Mouse (Mus musculus) hematopoietic stem cell, adult 5-6 weeks (primary cell): Measurements from ENCODE around the gene Shkbp1. TPM values are rescaled to one million over a fixed set of nuclear protein-coding genes. Genes with fewer than 3 reads are reported as not detected.
A peak's percentile ranks its signal among the peaks of the same experiment; 100 is the strongest.

Experiments used
- ATAC-seq, 2 experiments: fragments of 125-278 bp in 1 of 2; replicated peaks in 1 of 2; 2 replicates each; pipeline ENCODE4 v1.8.0; 2016 to 2017; ENCODE audit warnings: inconsistent platforms in 2 of 2, mild to moderate bottlenecking in 2 of 2, moderate number of reproducible peaks in 2 of 2, low read depth in 1 of 2, moderate TSS enrichment in 1 of 2; ENCODE audit not compliant: low FRiP score in 2 of 2, poor library complexity in 2 of 2, severe bottlenecking in 2 of 2, insufficient read depth in 1 of 2, low TSS enrichment in 1 of 2
- total RNA-seq: library from RNA; stranded (forward); fragments of 172-1452, 232-1000 nt; gene quantifications from 2 replicates; pipeline ENCODE4 v1.2.3, GENCODE M21; 2017

Gene Shkbp1
- total RNA-seq, 1 experiment from 2014 or later = 22.4 TPM

GRCm38 (mm10) chr7:27306161-27307160, 49.4 kb downstream of the Shkbp1 start:
- ATAC-seq = no peak

GRCm38 (mm10) chr7:27305091-27305730, 50.6 kb downstream of the Shkbp1 start:
- ATAC-seq = no peak

GRCm38 (mm10) chr7:27302172-27302571, 53.6 kb downstream of the Shkbp1 start:
- ATAC-seq = peak; percentile 62 to 78

GRCm38 (mm10) chr7:27300801-27301200, 55.0 kb downstream of the Shkbp1 start:
- ATAC-seq = no peak

- ATAC-seq = no peak
Observed at GRCm38 (mm10) chr7:27300351-27300750, 55.5 kb downstream of the Shkbp1 start.

- ATAC-seq = no peak
Observed at GRCm38 (mm10) chr7:27298816-27299215, 57.0 kb downstream of the Shkbp1 start.

GRCm38 (mm10) chr7:27298033-27298610, 57.7 kb downstream of the Shkbp1 start:
- ATAC-seq = no peak

GRCm38 (mm10) chr7:27296518-27296917, 59.3 kb downstream of the Shkbp1 start:
- no peak for ATAC-seq

GRCm38 (mm10) chr7:27295956-27296355, 59.9 kb downstream of the Shkbp1 start:
- ATAC-seq = no peak

Other genes with a start within 250 kb of the Shkbp1 start
- gene Cyp2f2, start 236.1 kb downstream of the Shkbp1 start, total RNA-seq = not detected in 2 replicates
- gene Cyp2t4, start 202.3 kb downstream of the Shkbp1 start, total RNA-seq = not detected in 2 replicates
- gene Egln2, start 189.2 kb downstream of the Shkbp1 start, total RNA-seq = 21.0 and 24.1 TPM in 2 replicates
- gene Rab4b, start 177.1 kb downstream of the Shkbp1 start, total RNA-seq = 15.4 and 21.1 TPM in 2 replicates
- gene Gm21983, start 174.9 kb downstream of the Shkbp1 start, total RNA-seq = not detected in 2 replicates
- not detected in 2 replicates for gene Mia, start 174.9 kb downstream of the Shkbp1 start, total RNA-seq
- 1.9 and 3.5 TPM in 2 replicates for gene BC024978, start 160.2 kb downstream of the Shkbp1 start, total RNA-seq
- 77.9 and 95.9 TPM in 2 replicates for gene Snrpa, start 159.7 kb downstream of the Shkbp1 start, total RNA-seq
- gene Itpkc, start 127.4 kb downstream of the Shkbp1 start, total RNA-seq = 8.1 and 10.7 TPM in 2 replicates
- 9.4 and 13.8 TPM in 2 replicates for gene Coq8b, start 123.0 kb downstream of the Shkbp1 start, total RNA-seq
- gene Numbl, start 97.6 kb downstream of the Shkbp1 start, total RNA-seq = 1.6 and 2.4 TPM in 2 replicates
- gene Ltbp4, start 18.3 kb downstream of the Shkbp1 start, total RNA-seq = 1.9 TPM in 1 of 2 replicates, not detected in the other
- gene Gm20479, start 1.4 kb upstream of the Shkbp1 start, total RNA-seq = not detected in 2 replicates
- gene Sptbn4, start 91.7 kb upstream of the Shkbp1 start, total RNA-seq = 0.31 TPM in 1 of 2 replicates, not detected in the other
- 20.4 and 31.7 TPM in 2 replicates for gene Blvrb, start 92.0 kb upstream of the Shkbp1 start, total RNA-seq
- gene Sertad3, start 117.7 kb upstream of the Shkbp1 start, total RNA-seq = 9.7 and 16.8 TPM in 2 replicates
- gene Sertad1, start 130.9 kb upstream of the Shkbp1 start, total RNA-seq = 23.3 and 25.8 TPM in 2 replicates
- 1.1 and 1.5 TPM in 2 replicates for gene Prx, start 143.3 kb upstream of the Shkbp1 start, total RNA-seq
- gene Hipk4, start 167.2 kb upstream of the Shkbp1 start, total RNA-seq = 0.31 TPM in 1 of 2 replicates, not detected in the other
- 15.2 and 18.9 TPM in 2 replicates for gene Pld3, start 197.2 kb upstream of the Shkbp1 start, total RNA-seq
- 4.8 and 7.4 TPM in 2 replicates for gene 2310022A10Rik, start 197.2 kb upstream of the Shkbp1 start, total RNA-seq
- gene Akt2, start 235.5 kb upstream of the Shkbp1 start, total RNA-seq = 56.0 and 63.1 TPM in 2 replicates